Mouse (Mus musculus): ENCODE measurements around the gene Il34.

DNA sequence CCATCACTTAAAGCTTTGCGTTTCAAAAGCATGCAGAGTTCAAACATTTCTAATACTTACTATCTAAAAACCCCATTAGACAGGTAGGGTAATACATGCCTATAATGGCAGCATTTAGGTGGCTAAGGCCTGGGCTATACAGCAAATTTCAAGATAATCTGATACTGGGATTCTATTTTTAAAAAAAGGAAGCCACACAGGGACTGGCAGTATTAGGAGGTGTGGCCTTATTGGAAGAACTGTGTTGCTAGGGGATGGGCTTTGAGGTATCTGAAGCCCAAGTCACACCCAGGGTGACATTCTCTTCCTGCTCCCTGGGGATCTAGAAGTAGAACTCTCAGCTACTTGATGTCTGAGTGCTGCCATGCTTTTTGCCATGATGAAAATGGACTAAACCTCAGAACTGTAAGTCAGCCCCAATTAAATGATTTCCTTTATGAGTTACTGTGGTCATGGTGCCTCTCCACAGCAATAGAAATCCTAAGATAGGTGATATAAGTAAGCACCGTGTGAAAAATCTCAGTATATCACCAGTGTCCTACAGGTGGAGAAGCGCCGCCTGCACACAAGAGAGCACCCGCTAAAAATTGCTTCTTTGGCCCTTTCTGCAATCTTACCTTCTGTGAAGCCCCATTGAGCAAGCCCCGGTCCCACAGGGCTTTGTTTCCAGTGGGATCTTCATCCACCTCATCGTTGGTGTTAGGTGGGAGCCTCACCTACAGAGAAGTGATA is 6.8 kb upstream of the Il34 start:
- no peak for TF ChIP-seq MAX (IDR thresholded peaks at IDR 0.05)
- TF ChIP-seq MYOD1 (IDR thresholded peaks at IDR 0.05; ENCODE audit: control insufficient read depth, insufficient read length, low read depth) = no peak
- no peak for TF ChIP-seq CTCF (IDR thresholded peaks at IDR 0.05; ENCODE audit: control insufficient read depth, insufficient read depth, insufficient read length)
